Mouse (Mus musculus): Measurements from ENCODE around the gene Cul9.
"Not testable (repeated sequence)": the region's sequence is repeated elsewhere in the genome, so short reads cannot be mapped to it uniquely, and the experiment has no call there.

Cul9 gene

DNA sequence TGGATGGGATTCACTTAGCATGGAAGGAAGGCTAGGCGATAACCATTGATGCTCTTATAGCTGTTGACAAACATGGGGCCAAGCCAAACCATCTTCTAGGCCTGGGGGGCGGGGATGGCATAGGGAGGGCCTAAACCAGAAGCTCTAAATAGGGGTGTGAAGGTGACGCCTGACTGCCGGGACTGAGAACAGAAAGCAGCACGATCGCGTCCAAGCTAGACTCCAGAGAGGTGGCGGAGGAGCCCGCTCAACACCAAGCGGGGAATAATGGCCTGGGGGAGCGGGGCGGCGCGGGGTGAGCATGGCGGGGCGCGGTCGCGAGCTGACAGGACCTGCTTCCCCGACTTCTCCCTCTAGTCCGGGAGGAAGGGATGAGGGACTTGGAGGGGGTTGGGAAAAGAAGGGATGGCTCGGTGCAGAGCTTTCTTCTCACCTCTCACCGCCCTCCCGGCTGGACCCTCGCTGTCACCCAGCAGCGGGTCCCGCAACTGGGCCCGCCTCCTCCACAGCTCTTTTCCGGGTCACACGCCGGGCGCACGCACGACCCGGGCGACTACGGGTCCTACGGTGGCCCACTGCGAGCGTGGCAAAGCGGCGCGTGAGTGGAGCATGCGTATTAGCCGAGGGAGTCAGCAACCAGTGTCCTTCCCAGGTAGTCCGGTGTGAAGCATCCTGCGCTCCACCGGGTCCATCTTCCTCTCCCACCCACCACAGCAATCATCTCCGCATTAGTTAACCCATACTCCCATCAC is at the start of gene Cul9:
Cul9 (minus strand) TSS at position 576 of the 752 bp plus-strand sequence.
- DNase-seq = peak; percentile 87 to 89

DNA sequence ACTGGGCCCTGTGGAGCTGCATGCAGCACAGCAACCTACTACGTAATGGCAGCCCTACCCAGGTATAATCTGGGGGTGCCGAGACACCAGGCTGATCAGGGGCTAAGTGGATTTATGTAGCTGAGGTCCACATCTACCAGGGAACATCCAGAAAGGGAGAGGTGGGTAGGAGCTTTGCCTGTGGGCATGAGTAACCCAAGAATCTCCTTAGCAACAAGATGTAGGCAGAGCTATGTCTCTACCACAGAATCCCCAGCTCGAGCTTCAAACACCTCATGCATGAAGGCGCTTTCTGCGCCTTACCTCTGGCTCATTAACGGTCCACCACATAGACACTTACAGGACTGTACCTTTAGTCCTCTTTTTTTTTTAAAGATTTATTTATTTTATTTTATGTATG is 49.1 kb upstream of the Cul9 start:
- DNase-seq = no peak

DNA sequence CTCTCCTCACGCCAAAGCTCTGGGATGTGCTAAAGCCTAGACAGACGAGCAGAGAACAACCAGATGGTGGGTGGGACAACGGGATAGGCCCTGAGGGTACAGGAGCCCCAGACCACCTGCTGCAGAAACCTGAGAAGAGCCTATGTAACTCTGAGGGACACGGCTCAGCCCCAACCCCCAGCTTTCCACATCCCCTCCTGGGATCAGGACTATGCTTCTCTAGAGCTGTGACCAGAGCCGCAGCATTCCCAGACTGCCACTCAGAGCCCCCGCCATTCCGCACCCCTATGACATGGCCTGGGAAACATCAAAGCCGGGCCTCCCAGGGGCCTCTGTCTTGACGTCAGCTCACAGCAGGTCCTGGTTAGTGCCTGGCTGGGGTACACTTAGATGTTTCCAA is 48.4 kb upstream of the Cul9 start:
- no peak for DNase-seq

DNA sequence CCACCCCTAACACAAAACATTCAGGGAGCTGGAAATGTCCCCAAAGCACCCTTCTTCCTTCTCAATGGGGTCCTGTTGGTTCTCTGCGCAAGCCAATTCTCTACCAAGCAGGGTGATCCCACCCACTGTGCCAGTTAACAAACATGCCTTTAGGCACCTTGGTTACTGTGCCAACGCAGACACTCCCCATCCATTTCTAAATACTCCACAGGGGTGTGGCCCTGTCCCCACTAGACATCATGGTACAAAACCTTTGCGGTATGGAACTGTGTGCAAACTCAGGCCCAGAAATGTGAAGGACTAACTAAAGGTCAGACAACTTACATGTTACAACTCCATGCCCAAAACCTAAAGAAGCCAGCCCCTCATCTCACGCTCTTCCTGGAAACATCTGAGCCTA is 46.9 kb upstream of the Cul9 start:
- no peak for DNase-seq

DNA sequence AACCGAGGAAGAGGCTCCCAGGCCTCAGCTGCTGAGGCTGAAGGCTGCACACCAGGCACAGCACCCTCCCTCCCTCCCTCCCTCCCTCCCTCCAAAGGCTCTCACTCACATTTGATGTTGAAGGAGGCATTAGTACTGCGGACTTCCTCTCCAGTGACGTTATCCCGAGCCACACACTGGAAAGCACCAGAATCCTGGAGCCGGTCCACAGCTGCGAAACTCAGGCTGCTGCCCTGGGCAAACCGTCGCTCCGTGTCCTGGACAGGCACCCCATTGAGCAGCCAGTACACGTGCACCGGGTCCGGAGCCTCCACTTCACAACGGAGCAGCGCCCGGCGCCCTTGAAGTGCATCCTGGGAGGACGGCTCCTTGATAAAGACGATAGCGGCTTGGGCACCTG is 45.2 kb upstream of the Cul9 start:
- peak; percentile 16 to 40 for DNase-seq

DNA sequence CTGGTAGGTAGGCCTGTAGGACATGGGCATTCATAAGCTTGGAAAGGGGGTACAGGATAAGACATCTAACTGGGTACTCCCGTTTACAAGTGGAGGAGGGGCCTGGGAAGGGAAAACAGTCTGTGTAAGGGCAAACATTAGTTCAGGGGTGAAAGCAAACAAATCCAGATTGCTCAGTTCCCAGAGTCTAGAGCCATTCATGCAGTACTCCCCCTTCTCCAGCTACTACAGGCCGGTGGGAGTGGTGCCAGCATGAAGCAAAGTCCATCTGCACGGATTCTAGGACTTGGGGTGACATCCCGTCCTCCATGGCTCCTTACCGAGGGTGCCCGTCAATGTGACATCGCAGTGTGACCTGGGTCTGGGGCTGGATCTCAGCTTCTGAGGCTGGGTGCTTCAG is 44.3 kb upstream of the Cul9 start:
- no peak for DNase-seq

DNA sequence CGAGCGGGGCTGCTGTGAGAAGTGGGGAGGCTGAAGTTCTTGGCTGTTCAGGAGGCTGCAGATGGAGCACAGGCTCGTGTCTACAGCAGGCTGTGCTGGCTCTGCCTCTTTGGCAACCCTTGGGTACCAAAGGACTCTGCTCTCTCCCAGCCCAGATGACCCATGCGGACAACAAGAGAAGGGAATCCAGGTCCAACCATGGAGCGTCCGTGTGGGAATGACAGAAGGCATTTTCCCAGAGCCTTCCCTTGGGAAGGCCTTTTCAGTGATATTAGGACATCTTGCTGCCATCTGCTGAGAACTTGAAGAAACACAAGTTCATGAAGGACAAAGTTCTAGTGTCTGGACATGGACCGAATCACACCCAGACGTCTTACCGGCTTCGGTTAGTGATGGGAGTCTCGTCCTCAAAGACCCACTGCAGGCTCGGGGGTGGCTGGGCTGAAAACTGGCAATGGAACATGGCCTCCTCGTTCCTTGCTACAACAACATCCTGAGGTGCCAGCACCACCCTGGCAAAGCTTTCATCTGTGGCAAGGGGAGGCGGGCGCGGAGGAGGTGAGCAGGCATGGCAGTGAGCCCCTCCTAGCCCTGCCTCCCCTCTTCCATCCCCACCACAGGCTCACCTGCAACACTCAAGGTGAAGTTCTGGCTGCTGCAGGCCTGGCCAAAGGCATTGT is 43.6 kb upstream of the Cul9 start:
- peak; percentile 68 to 78 for DNase-seq

DNA sequence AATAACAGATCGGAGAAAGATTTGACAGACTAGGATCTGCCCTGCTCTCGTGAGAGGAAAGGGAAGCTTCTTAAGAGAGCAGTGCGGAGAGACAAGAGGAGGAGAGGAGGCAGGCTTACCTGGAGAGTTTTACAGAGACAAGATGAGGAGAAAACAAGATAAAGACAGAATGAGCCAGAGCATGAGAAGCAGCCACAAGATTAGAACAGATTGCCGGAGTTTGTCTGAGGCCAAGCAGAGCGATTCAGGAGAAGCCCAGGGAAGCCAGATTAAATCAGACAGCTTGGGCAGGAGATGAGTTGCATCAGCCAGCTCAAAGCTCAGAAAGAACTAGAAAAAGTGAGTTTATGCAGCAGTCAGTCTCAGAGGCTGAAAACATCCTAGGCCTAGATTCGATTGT is 42.7 kb upstream of the Cul9 start:
- no peak for DNase-seq

DNA sequence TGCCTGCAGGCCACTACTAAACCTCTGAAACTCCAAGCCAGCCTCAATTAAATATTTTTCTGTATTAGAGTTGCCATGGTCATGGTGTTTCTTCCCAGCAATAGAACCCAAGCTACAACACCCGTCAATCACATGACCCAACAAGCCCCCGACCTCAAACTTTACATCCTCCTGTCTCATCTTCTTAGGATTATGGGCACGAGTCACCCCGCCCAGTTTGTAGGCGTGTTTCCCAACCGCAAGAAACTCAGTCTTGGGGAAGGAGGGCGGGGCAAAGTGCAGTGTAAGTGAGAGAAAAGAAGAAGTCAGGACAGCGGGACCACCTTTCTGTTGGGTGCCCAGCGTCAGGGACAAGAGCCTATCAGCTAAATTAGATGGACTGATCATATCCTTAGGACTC is 42.0 kb upstream of the Cul9 start:
- no peak for DNase-seq

DNA sequence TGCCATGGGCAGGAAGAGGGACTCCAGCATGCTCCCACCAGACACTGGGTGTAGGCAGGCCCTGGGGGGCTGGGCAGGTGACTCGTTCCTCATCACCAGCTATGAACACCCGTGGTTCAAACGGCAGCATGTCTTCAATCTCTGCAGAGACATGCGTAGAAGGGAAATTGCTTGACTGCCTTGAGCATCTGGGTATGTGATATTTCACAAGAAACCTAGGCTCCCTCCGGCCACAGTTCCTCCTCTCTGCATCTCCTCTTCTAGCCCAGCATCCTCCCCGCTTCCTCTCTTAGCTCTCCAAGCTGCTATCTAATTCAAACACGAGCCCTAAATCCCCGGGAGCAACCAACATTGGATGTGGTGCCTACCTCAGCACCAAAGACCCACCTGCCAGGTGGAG is 40.1 kb upstream of the Cul9 start:
- no peak for DNase-seq

DNA sequence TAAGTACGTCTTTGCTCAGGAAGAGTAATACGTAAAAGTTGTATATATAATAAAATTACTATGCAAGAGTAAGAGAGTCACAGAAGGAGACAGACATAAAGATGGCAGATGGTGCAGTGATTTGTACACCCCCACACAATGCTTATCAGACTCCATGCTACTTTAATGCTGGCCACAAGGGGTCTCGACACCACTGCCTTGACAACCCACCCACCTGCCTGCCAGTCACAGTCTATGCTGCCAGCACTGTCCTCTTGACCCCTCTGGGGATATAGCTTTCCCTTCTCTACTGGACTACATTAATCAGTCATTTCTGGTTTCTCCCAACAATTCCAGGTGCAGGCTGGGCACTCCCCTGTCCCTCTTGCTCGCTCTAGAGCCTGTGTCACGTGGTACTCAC is 32.5 kb upstream of the Cul9 start:
- DNase-seq = no peak

DNA sequence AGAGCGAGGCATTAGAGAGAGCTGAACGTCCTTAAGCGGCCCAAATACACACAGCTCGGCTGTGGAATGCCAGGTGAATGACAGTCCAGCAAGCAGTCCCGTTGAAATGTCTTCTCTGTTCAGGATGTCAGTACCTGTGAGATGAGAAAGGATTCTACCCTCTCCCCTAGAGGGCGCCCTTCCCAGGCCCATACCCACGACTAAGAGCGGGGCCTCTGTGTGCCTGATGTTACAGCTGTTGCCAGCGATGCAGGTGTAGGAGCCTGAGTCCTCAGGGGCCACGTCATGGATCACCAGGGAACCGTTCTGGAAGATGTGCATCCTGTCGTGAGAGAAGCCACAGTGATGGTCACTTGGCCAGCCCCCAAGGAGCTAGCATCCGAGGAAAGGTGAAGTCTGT is 29.9 kb upstream of the Cul9 start:
- DNase-seq = no peak

DNA sequence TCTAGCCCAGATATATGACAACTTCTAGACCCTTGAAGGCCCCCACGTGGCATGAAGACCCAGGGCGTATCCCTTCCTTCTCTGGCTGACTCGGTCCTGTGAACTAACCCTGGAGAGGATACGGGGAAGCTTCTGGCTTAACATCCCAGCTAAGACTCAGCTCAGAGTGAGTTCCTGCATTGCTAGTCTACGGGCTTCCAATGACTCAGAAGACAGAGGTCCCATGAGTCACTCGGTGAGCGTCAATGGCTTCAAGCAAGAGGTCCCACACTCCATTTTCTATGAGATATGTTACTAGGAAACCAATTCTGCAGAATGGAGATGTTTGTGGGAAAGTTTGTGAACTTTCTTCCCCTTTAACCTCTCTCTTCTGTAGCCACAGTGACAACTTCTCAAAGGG is 28.3 kb upstream of the Cul9 start:
- DNase-seq = no peak

DNA sequence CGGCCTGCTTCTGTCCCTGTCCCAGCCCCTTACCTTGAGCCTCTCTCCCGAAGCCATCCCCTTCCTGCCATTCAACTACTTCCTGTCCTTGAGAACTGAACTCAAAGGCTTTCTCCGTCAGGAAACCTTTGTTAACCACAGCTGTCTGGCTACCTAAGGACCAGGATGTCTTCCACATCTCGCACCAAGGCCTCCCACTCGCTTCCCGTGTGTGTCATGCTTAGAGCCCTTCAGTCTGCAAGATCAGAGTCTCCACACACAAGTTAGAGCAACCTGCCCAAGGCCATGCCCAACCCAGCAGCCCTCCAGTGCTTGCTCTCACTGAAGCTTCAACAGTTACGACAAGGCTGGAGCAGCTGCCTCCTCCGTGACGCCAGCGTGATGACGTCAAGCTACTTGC is 24.8 kb upstream of the Cul9 start:
- no peak for DNase-seq

DNA sequence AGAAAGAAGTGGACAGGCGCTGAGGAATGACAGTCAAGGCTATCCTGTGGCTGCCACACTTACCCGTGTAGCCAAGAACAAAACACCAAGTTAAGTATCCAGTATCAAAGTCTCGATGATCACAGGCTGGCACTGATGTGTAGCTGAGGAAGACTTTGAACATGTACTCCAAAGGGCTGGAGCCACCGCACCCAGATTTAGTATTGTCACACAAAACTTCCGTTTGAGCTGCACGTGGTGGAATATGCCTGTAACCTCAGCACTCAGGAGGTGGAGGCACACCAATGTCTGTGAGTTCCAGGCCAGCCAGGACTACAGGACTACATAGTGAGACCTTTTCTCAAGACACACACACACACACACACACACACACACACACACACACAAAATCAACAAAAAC is 13.0 kb upstream of the Cul9 start:
- no peak for DNase-seq

DNA sequence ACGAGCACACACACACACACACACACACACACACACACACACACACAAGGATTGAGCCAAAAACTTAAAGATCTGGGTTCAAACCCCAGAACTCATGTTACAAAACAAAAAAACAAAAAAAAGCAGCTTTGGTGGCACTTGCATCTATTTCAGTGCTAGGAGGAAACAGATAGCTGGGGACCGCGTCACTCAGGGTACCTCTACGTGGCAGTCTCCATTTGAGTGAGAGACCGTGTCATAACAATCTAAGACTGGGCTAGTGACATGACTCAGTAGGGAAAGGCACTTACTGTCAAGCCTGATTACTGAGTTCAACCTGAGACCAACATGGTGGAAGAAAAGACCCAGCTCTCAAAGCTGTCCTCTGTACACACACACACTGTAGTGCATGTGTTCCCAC is 12.0 kb upstream of the Cul9 start:
- DNase-seq = no peak

DNA sequence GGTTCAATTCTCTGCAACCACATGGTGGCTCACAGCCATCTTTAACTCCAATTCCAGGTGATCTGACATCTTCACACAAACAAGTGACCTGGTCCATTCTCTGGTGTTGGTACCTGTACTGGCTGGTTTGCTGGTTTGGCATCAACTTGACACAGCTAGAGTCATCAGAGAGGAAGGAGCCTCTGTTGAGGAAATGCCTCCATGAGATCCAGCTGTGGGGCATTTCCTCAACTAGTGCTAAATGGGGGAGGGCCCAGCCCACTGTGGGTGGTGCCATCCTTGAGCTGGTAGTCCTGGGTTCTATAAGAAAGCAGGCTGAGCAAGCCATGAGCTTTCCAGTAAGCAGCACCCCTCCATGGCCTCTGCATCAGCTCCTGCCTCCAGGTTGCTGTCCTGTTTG is 11.1 kb upstream of the Cul9 start:
- DNase-seq = not testable (repeated sequence)

DNA sequence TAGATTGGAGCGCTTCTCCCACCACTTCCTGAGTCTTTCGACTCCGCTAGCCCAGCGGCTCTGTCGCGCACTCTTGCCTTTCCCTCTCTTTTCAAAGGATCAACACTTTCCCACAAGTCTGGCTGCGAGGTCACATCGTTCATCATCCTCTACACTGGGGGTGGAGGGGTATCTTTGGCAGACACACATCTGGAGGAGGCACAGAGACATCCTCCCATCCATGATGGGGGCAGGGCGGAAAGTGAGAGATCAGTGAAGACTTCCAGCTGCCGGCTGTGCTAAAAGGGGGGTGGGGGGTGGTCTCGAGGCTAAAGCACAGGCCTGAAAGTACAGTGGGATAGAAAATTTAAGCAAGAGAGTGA is 10.4 kb upstream of the Cul9 start:
- DNase-seq = peak in 1 of 2 experiments; percentile 58

DNA sequence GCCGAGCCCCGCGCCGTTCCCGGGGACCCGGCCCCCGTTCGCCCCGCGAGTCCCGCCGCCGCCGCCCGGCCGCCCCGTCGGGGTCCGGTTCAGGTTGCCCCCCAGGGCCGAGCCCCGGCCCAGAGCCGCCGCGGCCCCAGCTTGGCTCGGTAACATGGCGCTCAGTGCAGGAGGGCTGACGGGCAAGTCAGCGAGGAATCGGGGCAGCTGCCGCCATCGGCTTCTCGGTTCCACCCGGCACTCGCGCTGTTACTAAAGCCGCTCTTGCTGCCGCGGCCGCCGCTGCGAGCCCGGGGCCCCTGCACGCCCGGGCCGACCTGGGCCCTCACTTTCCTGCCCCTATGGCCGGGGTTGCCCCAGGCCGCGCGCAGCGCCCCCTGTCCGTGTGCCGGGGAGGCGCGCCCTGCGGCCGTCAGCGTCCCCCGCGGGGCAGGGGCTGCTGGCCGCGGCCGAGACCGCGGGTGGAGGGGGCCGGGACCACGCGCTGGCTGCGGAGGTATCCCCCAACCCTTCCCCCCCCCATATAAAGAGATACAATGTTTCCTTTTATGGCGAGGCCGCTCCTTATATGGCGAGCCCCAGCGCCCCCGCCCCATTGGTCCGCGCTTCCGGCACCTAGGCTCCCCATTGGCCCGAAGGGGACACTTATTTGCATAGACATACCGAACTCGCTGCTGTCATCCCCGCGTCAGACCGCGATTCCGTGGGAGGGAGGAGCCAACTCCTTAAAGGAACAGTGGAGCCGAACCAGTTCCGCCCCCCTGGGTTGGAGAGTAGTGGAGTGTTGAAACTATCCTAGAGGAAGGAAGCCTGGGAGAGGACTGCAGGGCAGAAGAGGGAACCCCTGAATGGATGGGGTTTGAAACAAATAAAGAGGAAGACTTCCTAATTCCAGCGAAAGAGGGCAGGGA is 9.7 kb upstream of the Cul9 start, which contains the start of gene Srf:
Srf (minus strand) TSS at position 503 of the 911 bp plus-strand sequence.
- peak; percentile 95 to 96 for DNase-seq

DNA sequence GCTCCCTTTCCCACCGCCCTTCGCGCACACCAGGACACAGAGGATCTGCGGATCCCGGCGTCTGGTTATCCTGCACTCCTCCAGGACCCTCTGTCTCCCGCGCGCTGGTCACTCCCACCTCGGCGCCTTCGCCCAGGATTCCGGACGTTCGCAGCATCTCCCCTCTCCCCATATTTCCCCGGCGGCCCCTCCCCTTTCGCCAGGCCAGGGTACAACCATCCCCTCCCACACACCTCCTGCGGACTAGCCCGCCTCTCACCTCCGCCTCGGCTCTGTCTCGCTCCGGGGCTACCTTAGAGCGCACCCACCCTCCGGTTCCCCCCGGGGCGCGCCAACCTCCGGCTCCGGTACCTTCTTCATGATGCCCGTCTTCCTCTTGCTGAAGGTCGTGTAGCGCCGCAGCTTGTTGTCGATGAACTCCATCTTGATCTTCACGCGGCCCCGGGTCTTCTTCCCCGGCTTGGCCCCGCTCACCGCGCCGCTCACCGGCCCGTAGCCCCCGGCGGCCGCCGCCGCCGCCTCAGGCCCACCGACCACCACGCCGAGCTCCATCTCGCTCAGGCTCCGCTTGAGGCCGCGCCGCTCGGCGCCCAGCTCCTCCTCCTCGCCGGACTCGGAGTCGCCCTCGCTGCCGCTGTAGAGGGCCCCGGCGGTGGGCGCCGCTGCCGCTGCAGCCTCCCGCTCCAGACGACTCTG is 8.9 kb upstream of the Cul9 start:
- DNase-seq = peak; percentile 63 to 66

DNA sequence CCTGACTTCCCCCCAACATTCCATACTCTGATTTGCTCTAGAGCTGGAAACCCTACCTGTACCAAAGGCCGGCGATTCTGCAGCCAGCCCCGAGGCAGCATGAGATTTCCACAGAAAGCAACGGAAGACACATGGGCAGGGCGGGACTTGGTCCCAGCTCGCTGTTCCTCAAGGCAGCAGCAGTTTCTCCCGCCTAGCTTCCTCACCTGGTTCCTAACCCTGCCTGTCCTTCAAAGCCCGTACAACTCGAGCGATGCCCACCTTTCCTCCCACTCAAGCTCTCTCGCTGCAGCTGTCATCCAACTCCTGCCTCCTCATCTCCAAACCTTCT is 8.4 kb upstream of the Cul9 start:
- peak in 1 of 2 experiments; percentile 61 for DNase-seq

DNA sequence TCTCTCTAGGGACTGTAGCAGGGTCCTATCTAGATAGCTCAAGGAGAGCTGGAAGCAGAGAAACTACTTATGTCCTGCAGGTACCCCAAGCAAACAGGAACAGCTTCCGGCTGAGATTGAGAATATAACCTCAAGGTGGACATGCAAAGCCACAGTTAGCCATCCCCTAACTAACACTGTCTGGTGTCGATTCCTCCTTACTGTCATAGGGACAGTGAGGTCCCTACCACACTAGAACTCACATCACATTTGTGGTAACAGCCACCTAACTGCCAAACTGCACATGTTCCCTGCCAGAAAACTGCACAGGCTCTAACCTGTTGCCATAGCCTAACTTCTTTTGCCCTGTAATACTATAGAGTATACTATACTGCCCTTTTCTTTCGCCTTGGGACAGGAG is 7.7 kb upstream of the Cul9 start:
- no peak for DNase-seq

DNA sequence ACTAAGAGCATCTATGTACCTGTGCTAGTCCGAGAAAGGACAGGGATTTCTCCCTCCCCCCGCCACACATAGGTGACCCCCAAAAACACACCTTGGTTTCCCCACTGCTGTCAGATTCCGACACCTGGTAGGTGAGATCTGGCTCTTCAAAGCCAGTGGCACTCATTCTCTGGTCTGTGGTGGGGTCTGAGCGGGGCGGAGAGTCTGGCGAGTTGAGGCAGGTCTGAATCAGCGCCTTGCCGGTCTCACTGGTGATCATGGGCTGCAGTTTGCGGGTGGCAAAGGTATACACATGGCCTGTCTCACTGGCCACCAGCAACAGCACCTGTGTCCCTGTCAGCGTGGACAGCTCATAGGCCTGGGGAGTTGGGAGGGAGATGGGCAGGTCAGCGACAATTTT is 7.3 kb upstream of the Cul9 start:
- no peak for DNase-seq
